Mouse (Mus musculus): ENCODE results near the gene Rps11.
"Not testable (repeated sequence)": the region's sequence is repeated elsewhere in the genome, so short reads cannot be mapped to it uniquely, and the experiment has no call there.

Gene Rps11

GRCm38 (mm10) chr7:45131850-45132249 lies 7.6 kb upstream of the Rps11 start:
- DNase-seq = no peak

- no peak for DNase-seq
These were observed 5.7 kb upstream of the Rps11 start for GRCm38 (mm10) chr7:45129776-45130512.

GRCm38 (mm10) chr7:45129318-45129717 lies 5.1 kb upstream of the Rps11 start:
- no peak for DNase-seq

GRCm38 (mm10) chr7:45128624-45129246 lies 4.5 kb upstream of the Rps11 start, which contains the start of gene Rpl13a:
Gene Rpl13a, minus strand, starts transcription at chr7:45128761.
- peak; percentile 100 for DNase-seq

- no peak for DNase-seq
These were observed 3.5 kb upstream of the Rps11 start for GRCm38 (mm10) chr7:45127700-45128224.

- DNase-seq = no peak
These were observed 2.8 kb upstream of the Rps11 start for GRCm38 (mm10) chr7:45126844-45127699.

GRCm38 (mm10) chr7:45126147-45126843 lies 2.1 kb upstream of the Rps11 start:
- DNase-seq = no peak

GRCm38 (mm10) chr7:45125649-45126048 lies 1.4 kb upstream of the Rps11 start:
- not testable (repeated sequence) for DNase-seq

- DNase-seq = peak; percentile 45
These were observed 933 bp upstream of the Rps11 start for GRCm38 (mm10) chr7:45125144-45125600.

GRCm38 (mm10) chr7:45123186-45123570 lies 1.1 kb downstream of the Rps11 start:
- peak; percentile 20 for DNase-seq

GRCm38 (mm10) chr7:45122561-45123185 lies 1.6 kb downstream of the Rps11 start:
- no peak for DNase-seq

GRCm38 (mm10) chr7:45121966-45122365 lies 2.3 kb downstream of the Rps11 start:
- DNase-seq = no peak

- no peak for DNase-seq
These were observed 2.8 kb downstream of the Rps11 start for GRCm38 (mm10) chr7:45121404-45121803.

GRCm38 (mm10) chr7:45119780-45120709 lies 4.2 kb downstream of the Rps11 start:
- DNase-seq = no peak

GRCm38 (mm10) chr7:45118336-45118735 lies 5.9 kb downstream of the Rps11 start:
- DNase-seq = no peak

GRCm38 (mm10) chr7:45117566-45117965 lies 6.7 kb downstream of the Rps11 start:
- DNase-seq = no peak

- no peak for DNase-seq
These were observed 10.8 kb downstream of the Rps11 start for GRCm38 (mm10) chr7:45113476-45113875.

GRCm38 (mm10) chr7:45112529-45112928 lies 11.7 kb downstream of the Rps11 start:
- DNase-seq = no peak

- no peak for DNase-seq
These were observed 12.3 kb downstream of the Rps11 start for GRCm38 (mm10) chr7:45111940-45112339.

- DNase-seq = not testable (repeated sequence)
These were observed 14.2 kb downstream of the Rps11 start for GRCm38 (mm10) chr7:45110089-45110488.
